Mouse (Mus musculus) myocyte (in vitro differentiated cells): ENCODE measurements around the gene Brsk2. TPM values are rescaled to one million over a fixed set of nuclear protein-coding genes. Genes with fewer than 3 reads are reported as not detected.

Experiments
- H3K27me3 ChIP-seq: one replicate; pipeline ENCODE4 v1.6.1; 2011; ENCODE audit not compliant: control insufficient read depth, insufficient read depth, insufficient read length
- H3K36me3 ChIP-seq: one replicate; pipeline ENCODE4 v1.6.1; 2011; ENCODE audit not compliant: control insufficient read depth, insufficient read depth
- H3K4me2 ChIP-seq: one replicate; pipeline ENCODE4 v1.6.1; 2011; ENCODE audit warnings: low read depth, control low read depth
- H3K4me3 ChIP-seq: one replicate; pipeline ENCODE4 v1.5.1; 2011; ENCODE audit warnings: mild to moderate bottlenecking, control low read depth, moderate library complexity
- H3K79me2 ChIP-seq: one replicate; pipeline ENCODE4 v1.6.1; 2011; ENCODE audit not compliant: control insufficient read depth, insufficient read depth
- H3ac ChIP-seq: one replicate; pipeline ENCODE4 v1.6.1; 2011; ENCODE audit not compliant: control insufficient read depth, insufficient read length
- CEBPB ChIP-seq: IDR thresholded peaks from 2 replicates; pipeline ENCODE4 v1.6.1; 2011; ENCODE audit warnings: mild to moderate bottlenecking, moderate library complexity; ENCODE audit not compliant: poor library complexity, insufficient read depth, severe bottlenecking
- E2F4 ChIP-seq: IDR thresholded peaks from one replicate; pipeline ENCODE4 v1.6.1; 2011; ENCODE audit warnings: mild to moderate bottlenecking, control low read depth, moderate library complexity; ENCODE audit not compliant: insufficient read depth
- MAX ChIP-seq: IDR thresholded peaks from one replicate; pipeline ENCODE4 v1.6.1; 2011; ENCODE audit warnings: low read depth, mild to moderate bottlenecking, control low read depth
- MYOD1 ChIP-seq, 3 experiments: IDR thresholded peaks; one replicate each; pipeline ENCODE4 v1.6.1; 2011; ENCODE audit warnings: control low read depth in 2 of 3, low read depth in 2 of 3, mild to moderate bottlenecking in 2 of 3, moderate library complexity in 1 of 3; ENCODE audit not compliant: insufficient read length in 2 of 3, control insufficient read depth in 1 of 3
- MYOG ChIP-seq, 3 experiments: IDR thresholded peaks; one replicate each; pipeline ENCODE4 v1.6.1; 2011; ENCODE audit warnings: control low read depth in 2 of 3, low read depth in 2 of 3, mild to moderate bottlenecking in 2 of 3; ENCODE audit not compliant: insufficient read length in 2 of 3, control insufficient read depth in 1 of 3, insufficient read depth in 1 of 3
- POLR2A ChIP-seq: IDR thresholded peaks from one replicate; pipeline ENCODE4 v1.6.1; 2011; ENCODE audit warnings: low read depth, mild to moderate bottlenecking, control low read depth, moderate library complexity; ENCODE audit not compliant: insufficient read length
- POLR2AphosphoS2 ChIP-seq: IDR thresholded peaks from one replicate; pipeline ENCODE4 v1.6.1; 2011; ENCODE audit warnings: low read depth, control low read depth; ENCODE audit not compliant: insufficient read length
- REST ChIP-seq: IDR thresholded peaks from one replicate; pipeline ENCODE4 v1.6.1; 2011; ENCODE audit warnings: mild to moderate bottlenecking, control low read depth, moderate library complexity; ENCODE audit not compliant: insufficient read depth, insufficient read length
- SRF ChIP-seq: IDR thresholded peaks from one replicate; pipeline ENCODE4 v1.6.1; 2011; ENCODE audit warnings: low read depth; ENCODE audit not compliant: control insufficient read depth, insufficient read length
- TCF12 ChIP-seq: IDR thresholded peaks from one replicate; pipeline ENCODE4 v1.6.1; 2011; ENCODE audit warnings: mild to moderate bottlenecking, control low read depth; ENCODE audit not compliant: poor library complexity, insufficient read depth, severe bottlenecking
- TCF3 ChIP-seq: IDR thresholded peaks from one replicate; pipeline ENCODE4 v1.6.1; 2011; ENCODE audit warnings: low read depth, control low read depth; ENCODE audit not compliant: insufficient read length
- USF1 ChIP-seq: IDR thresholded peaks from one replicate; pipeline ENCODE4 v1.6.1; 2011; ENCODE audit warnings: low read depth, mild to moderate bottlenecking, control low read depth, moderate library complexity
- polyA plus RNA-seq: library from polyadenylated mRNA; unstranded; fragments of >200 nt; fragmentation: generic; extraction: Trizol; gene quantifications from one replicate; pipeline ENCODE4 v1.2.1, GENCODE M21; 2012; ENCODE audit warnings: missing spikeins

The Brsk2 gene
- polyA plus RNA-seq, 1 experiment = 0.05 TPM

GRCm38 (mm10) chr7:141991183-141991582, 41.6 kb downstream of the Brsk2 start:
- peaks cover 13% of the 10 kb centered on the region for H3K27me3 ChIP-seq
- no peak overlapping the region for H3K4me2 ChIP-seq
- no peaks in the 10 kb centered on the region for H3K79me2 ChIP-seq
- no peak overlapping the region for H3K4me3 ChIP-seq
- no peak overlapping the region for H3ac ChIP-seq
- TF ChIP-seq E2F4 = no peak
- TF ChIP-seq MYOG (IDR thresholded peaks at IDR 0.05; ENCODE audit: control insufficient read depth in 1 of 3, insufficient read depth in 1 of 3, insufficient read length in 2 of 3, low read depth in 2 of 3) = no peak
- TF ChIP-seq REST = no peak
- TF ChIP-seq POLR2AphosphoS2 = no peak
- no peak for TF ChIP-seq MYOD1 (IDR thresholded peaks at IDR 0.05; ENCODE audit: control insufficient read depth in 1 of 3, insufficient read length in 2 of 3, low read depth in 2 of 3)
- TF ChIP-seq CEBPB = no peak
- TF ChIP-seq TCF12 = no peak
- TF ChIP-seq MAX = no peak
- no peak for TF ChIP-seq POLR2A
- TF ChIP-seq TCF3 = no peak
- no peak for TF ChIP-seq USF1
- no peak for TF ChIP-seq SRF
- no peaks in the 10 kb centered on the region for H3K36me3 ChIP-seq

- no peaks in the 10 kb centered on the region for H3K79me2 ChIP-seq
- no peak for TF ChIP-seq SRF
- TF ChIP-seq TCF12 = no peak
- no peak for TF ChIP-seq REST
- no peak for TF ChIP-seq TCF3
- TF ChIP-seq POLR2AphosphoS2 = no peak
- no peak for TF ChIP-seq POLR2A
- no peak for TF ChIP-seq CEBPB
- no peak for TF ChIP-seq MYOD1 (IDR thresholded peaks at IDR 0.05; ENCODE audit: control insufficient read depth in 1 of 3, insufficient read length in 2 of 3, low read depth in 2 of 3)
- TF ChIP-seq E2F4 = no peak
- no peak for TF ChIP-seq MAX
- TF ChIP-seq MYOG (IDR thresholded peaks at IDR 0.05; ENCODE audit: control insufficient read depth in 1 of 3, insufficient read depth in 1 of 3, insufficient read length in 2 of 3, low read depth in 2 of 3) = no peak
- no peak for TF ChIP-seq USF1
- H3K27me3 ChIP-seq = no peaks in the 10 kb centered on the region
- no peaks in the 10 kb centered on the region for H3K36me3 ChIP-seq
- H3K4me3 ChIP-seq = no peak overlapping the region
- no peak overlapping the region for H3K4me2 ChIP-seq
- no peak overlapping the region for H3ac ChIP-seq
Observed at GRCm38 (mm10) chr7:141994121-141994520, 44.6 kb downstream of the Brsk2 start.

DNA sequence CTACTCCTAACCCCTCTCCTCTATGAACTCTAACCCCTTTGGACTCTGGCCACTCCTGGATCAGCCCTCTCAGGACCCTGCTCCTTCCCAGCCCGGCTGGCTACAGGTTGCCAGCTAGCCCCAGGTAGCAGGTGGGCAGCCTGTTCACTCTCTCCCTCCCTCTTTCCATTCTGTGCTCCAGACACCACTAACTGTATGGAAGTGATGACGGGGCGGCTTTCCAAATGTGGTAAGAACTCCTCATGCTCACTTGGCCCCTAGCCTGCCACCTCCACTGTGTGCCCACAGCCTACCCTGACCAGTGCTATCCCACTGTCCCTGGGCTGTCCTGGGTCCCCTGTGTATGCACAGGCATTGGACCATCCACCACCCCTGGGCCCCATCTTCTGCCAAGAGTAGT, 51.1 kb downstream of the Brsk2 start:
- H3K27me3 ChIP-seq = no peaks in the 10 kb centered on the region
- H3K79me2 ChIP-seq = no peaks in the 10 kb centered on the region
- H3K4me3 ChIP-seq = no peak overlapping the region
- TF ChIP-seq TCF3 (no peak), POLR2AphosphoS2 (no peak), CEBPB (no peak), MAX (no peak), MYOG (IDR thresholded peaks at IDR 0.05; ENCODE audit: control insufficient read depth in 1 of 3, insufficient read depth in 1 of 3, insufficient read length in 2 of 3, low read depth in 2 of 3) (no peak), USF1 (no peak), POLR2A (no peak), SRF (no peak), MYOD1 (IDR thresholded peaks at IDR 0.05; ENCODE audit: control insufficient read depth in 1 of 3, insufficient read length in 2 of 3, low read depth in 2 of 3) (no peak), TCF12 (no peak), E2F4 (no peak)
- H3K36me3 ChIP-seq = no peaks in the 10 kb centered on the region
- H3ac ChIP-seq = no peak overlapping the region
- no peak overlapping the region for H3K4me2 ChIP-seq

DNA sequence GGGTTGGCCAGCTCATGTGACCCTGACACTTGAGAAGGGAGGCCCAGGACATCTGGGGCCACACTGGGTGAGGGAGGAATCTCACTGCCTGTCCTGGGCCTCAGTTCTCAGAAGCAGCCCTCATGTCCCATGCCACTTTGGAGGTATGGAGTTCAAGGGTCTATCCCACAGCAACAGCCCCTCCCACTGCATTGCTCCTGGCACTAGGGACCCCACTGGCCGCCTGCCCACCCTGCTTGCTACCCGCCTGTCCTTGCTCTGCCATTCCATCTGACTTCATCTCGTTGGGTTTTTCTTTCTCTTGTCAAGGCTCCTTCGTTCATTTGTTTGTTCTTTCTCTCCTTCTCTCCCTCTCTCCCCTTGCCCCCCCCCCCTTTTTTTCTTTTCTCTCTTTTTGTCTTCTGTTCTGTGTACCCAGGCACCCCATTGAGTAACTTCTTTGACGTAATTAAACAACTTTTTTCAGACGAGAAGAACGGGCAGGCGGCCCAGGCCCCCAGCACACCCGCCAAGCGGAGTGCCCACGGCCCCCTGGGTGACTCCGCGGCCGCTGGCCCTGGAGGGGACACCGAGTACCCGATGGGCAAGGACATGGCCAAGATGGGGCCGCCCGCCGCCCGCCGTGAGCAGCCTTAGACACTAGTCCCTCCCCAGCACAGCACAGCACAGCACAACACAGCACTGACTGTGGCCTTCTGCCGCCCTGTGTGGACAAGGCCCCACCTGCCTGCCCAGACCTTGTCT, 52.2 kb downstream of the Brsk2 start:
- TF ChIP-seq TCF12 (no peak), POLR2AphosphoS2 (no peak), MAX (no peak), MYOD1 (IDR thresholded peaks at IDR 0.05; ENCODE audit: control insufficient read depth in 1 of 3, insufficient read length in 2 of 3, low read depth in 2 of 3) (no peak), SRF (no peak), TCF3 (no peak)
- no peaks in the 10 kb centered on the region for H3K27me3 ChIP-seq
- no peak overlapping the region for H3K4me3 ChIP-seq
- H3K79me2 ChIP-seq = no peaks in the 10 kb centered on the region
- no peak overlapping the region for H3ac ChIP-seq
- H3K36me3 ChIP-seq = no peaks in the 10 kb centered on the region
- H3K4me2 ChIP-seq = no peak overlapping the region

- H3K4me2 ChIP-seq = no peak overlapping the region
- no peaks in the 10 kb centered on the region for H3K79me2 ChIP-seq
- H3K36me3 ChIP-seq = peaks cover 11% of the 10 kb centered on the region
- H3K4me3 ChIP-seq = no peak overlapping the region
- no peak overlapping the region for H3ac ChIP-seq
- TF ChIP-seq CEBPB (no peak), MYOG (IDR thresholded peaks at IDR 0.05; ENCODE audit: control insufficient read depth in 1 of 3, insufficient read depth in 1 of 3, insufficient read length in 2 of 3, low read depth in 2 of 3) (no peak), USF1 (no peak)
- no peaks in the 10 kb centered on the region for H3K27me3 ChIP-seq
Observed at GRCm38 (mm10) chr7:142016562-142016961, 67.0 kb downstream of the Brsk2 start.
